Mouse (Mus musculus) kidney, embryonic 16.5 days (tissue): Measurements from ENCODE around the gene Mvb12a. TPM values are rescaled to one million over a fixed set of nuclear protein-coding genes. Genes with fewer than 3 reads are reported as not detected.

Experiments
- ATAC-seq: fragments of 200-750 bp; cut with Nextera tagmentation; 2 replicates; pipeline ENCODE4 v1.8.0; 2017; ENCODE audit warnings: moderate TSS enrichment; ENCODE audit not compliant: low FRiP score, low TSS enrichment
- H3K27ac ChIP-seq: fragments of 300-500 bp; sonication (generic); 2 replicates; pipeline ENCODE4 v1.5.1; 2014; ENCODE audit warnings: low read length
- H3K27me3 ChIP-seq: fragments of 300-500 bp; sonication (generic); 2 replicates; pipeline ENCODE4 v1.6.1; 2014; ENCODE audit warnings: low read length, control low read depth, mixed read lengths; ENCODE audit not compliant: insufficient read depth
- H3K36me3 ChIP-seq: fragments of 300-500 bp; sonication (generic); 2 replicates; pipeline ENCODE4 v1.6.1; 2014; ENCODE audit warnings: low read length, control low read depth, mixed read lengths; ENCODE audit not compliant: insufficient read depth
- H3K4me1 ChIP-seq: fragments of 300-500 bp; sonication (generic); 2 replicates; pipeline ENCODE4 v1.6.1; 2014; ENCODE audit warnings: low read length, control low read depth, mixed read lengths; ENCODE audit not compliant: insufficient read depth
- H3K4me2 ChIP-seq: fragments of 300-500 bp; sonication (generic); replicated peaks from 2 replicates; pipeline ENCODE4 v1.6.1; 2014; ENCODE audit warnings: low read depth, low read length
- H3K4me3 ChIP-seq: fragments of 300-500 bp; sonication (generic); 2 replicates; pipeline ENCODE4 v1.5.1; 2014; ENCODE audit warnings: mild to moderate bottlenecking, low read length
- H3K9ac ChIP-seq: fragments of 300-500 bp; sonication (generic); replicated peaks from 2 replicates; pipeline ENCODE4 v1.6.1; 2014; ENCODE audit warnings: low read length
- H3K9me3 ChIP-seq: fragments of 300-500 bp; sonication (generic); 2 replicates; pipeline ENCODE4 v1.6.1; 2016; ENCODE audit warnings: low read length, control low read depth
- WGBS: fragments of 180-500 bp; shearing (Covaris S2); extraction: QIAGEN DNeasy Blood & Tissue Kit; methylation state at CpG from one replicate; pipeline ENCODE4 v1.1.7; 2014; 5-methylcytosine and 5-hydroxymethylcytosine counted together
- polyA plus RNA-seq: library from polyadenylated mRNA; unstranded; fragments of >200 nt; fragmentation: Nextera tagmentation; extraction: Ambion mirVana; gene quantifications from 2 replicates; pipeline ENCODE4 v1.2.1, GENCODE M21; 2015

Mvb12a gene
- polyA plus RNA-seq, 1 experiment from 2014 or later, result 118 TPM

DNA sequence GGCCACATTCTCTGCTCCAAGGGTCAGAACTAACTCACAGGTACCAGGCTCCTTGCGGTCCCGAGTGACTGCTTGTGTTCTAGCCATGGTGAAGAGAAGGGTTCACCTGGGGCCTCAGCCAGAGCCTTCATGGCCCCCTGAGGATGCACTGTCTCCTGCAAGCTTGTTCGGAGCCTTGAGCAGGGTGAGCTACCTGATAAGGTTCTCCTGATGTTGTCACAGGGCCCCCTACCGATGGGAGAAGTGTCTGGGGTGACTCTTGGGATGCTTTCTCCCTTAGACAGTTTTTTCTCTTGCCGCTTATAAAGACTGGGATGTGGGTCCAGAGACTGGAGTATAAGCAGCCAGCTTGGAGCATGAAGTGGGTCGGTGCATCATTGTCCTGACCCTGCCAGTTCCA, 53.7 kb downstream of the Mvb12a start:
- no peak for ATAC-seq
- no peak overlapping the region for H3K4me3 ChIP-seq
- peaks cover 14% of the 10 kb centered on the region for H3K4me1 ChIP-seq
- no peak overlapping the region for H3K27ac ChIP-seq
- H3K4me2 ChIP-seq, result no peak overlapping the region
- H3K9ac ChIP-seq, result no peak overlapping the region
- peaks cover 8% of the 10 kb centered on the region for H3K27me3 ChIP-seq
- H3K9me3 ChIP-seq, result no peaks in the 10 kb centered on the region
- H3K36me3 ChIP-seq, result peaks cover 6% of the 10 kb centered on the region; the same call in 1 of the 2 replicates
- 67% methylated on average over 6 of the region's 6 CpGs for WGBS

DNA sequence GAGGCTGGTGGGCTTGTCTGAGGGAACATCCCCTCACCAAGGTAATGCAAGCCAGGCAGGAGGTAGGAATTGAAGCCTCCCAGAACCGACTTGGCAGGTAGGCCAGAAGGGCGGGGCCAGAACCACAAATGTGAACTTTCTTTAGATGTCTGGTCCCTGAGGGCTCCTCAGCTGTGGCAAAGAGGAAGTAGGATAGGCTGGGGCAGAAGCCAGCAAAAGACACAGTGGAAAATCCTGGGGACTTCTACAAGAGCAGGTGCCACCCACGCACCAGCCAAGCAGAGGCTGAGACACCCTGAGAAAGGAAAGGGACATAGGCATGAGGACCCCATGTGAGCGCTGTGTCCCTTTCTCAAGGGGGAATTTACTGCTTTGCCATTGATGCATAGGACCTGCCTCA, 54.1 kb downstream of the Mvb12a start:
- no peak overlapping the region for H3K27ac ChIP-seq
- peaks cover 14% of the 10 kb centered on the region for H3K4me1 ChIP-seq
- H3K9me3 ChIP-seq, result no peaks in the 10 kb centered on the region
- ATAC-seq, result no peak
- no peak overlapping the region for H3K9ac ChIP-seq
- H3K4me3 ChIP-seq, result no peak overlapping the region
- WGBS, result 78% methylated on average over 4 of the region's 4 CpGs
- H3K4me2 ChIP-seq, result no peak overlapping the region
- peaks cover 12% of the 10 kb centered on the region for H3K27me3 ChIP-seq
- peaks cover 6% of the 10 kb centered on the region; the same call in 1 of the 2 replicates for H3K36me3 ChIP-seq

DNA sequence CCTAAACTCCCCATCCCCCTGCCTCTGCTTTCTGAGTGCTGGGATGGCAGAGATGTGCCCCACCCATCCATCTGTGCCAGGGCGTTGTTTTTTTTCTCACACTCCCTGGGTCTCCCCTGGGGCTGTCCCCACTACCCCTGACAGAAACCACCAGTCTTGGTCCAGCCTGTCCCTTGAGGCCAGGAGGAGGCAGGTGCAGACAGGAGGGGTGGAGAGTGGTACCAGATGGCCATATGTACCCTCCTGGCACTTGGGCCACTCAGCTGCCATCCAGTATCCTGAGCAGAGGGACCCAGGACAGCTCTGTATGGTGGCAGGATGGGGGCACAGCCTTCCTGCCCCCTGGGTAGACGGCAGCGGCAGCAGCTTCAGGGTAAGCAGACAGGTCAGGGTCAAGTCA, 54.7 kb downstream of the Mvb12a start, which contains the start of gene Fam129c:
Gene Fam129c, plus strand, starts transcription at position 198 of the 400 bp plus-strand sequence.
- no peaks in the 10 kb centered on the region for H3K9me3 ChIP-seq
- no peak within 1 kb of the TSS for H3K4me3 ChIP-seq
- peaks cover 21% of the 10 kb centered on the region for H3K4me1 ChIP-seq
- H3K4me2 ChIP-seq, result no peak within 1 kb of the TSS
- WGBS, result 87% methylated on average over 3 of the region's 3 CpGs
- no peak for ATAC-seq
- peaks cover 6% of the 10 kb centered on the region; the same call in 1 of the 2 replicates for H3K36me3 ChIP-seq
- H3K9ac ChIP-seq, result no peak within 1 kb of the TSS
- peaks cover 18% of the 10 kb centered on the region for H3K27me3 ChIP-seq
- no peak within 1 kb of the TSS for H3K27ac ChIP-seq

Other genes with a start within 250 kb of the Mvb12a start
- gene Use1, start 176.1 kb upstream of the Mvb12a start, polyA plus RNA-seq, result 109 and 111 TPM in 2 replicates
- 6.1 TPM in 2 replicates for gene Ocel1, start 171.6 kb upstream of the Mvb12a start, polyA plus RNA-seq
- gene Nr2f6, start 161.0 kb upstream of the Mvb12a start, polyA plus RNA-seq, result 65.4 and 82.9 TPM in 2 replicates
- gene Ushbp1, start 147.1 kb upstream of the Mvb12a start, polyA plus RNA-seq, result 29.8 and 31.2 TPM in 2 replicates
- gene Babam1, start 146.1 kb upstream of the Mvb12a start, polyA plus RNA-seq, result 116 and 120 TPM in 2 replicates
- gene Ankle1, start 136.9 kb upstream of the Mvb12a start, polyA plus RNA-seq, result 47.4 and 58.3 TPM in 2 replicates
- gene Abhd8, start 79.3 kb upstream of the Mvb12a start, polyA plus RNA-seq, result 41.9 and 46.6 TPM in 2 replicates
- 170 and 178 TPM in 2 replicates for gene Mrpl34, start 78.0 kb upstream of the Mvb12a start, polyA plus RNA-seq
- gene Dda1, start 73.7 kb upstream of the Mvb12a start, polyA plus RNA-seq, result 110 and 115 TPM in 2 replicates
- 0.81 and 1.0 TPM in 2 replicates for gene Ano8, start 57.0 kb upstream of the Mvb12a start, polyA plus RNA-seq
- 22.2 and 22.5 TPM in 2 replicates for gene Gtpbp3, start 54.8 kb upstream of the Mvb12a start, polyA plus RNA-seq
- 165 TPM in 2 replicates for gene Plvap, start 31.2 kb upstream of the Mvb12a start, polyA plus RNA-seq
- gene Ccdc194, start 17.2 kb upstream of the Mvb12a start, polyA plus RNA-seq, result 0.15 and 0.61 TPM in 2 replicates
- gene Bst2, start 5.5 kb upstream of the Mvb12a start, polyA plus RNA-seq, result 53.6 and 55.6 TPM in 2 replicates
- 16.3 and 16.7 TPM in 2 replicates for gene Tmem221, start 15.9 kb downstream of the Mvb12a start, polyA plus RNA-seq
- 0.24 and 0.31 TPM in 2 replicates for gene Nxnl1, start 23.7 kb downstream of the Mvb12a start, polyA plus RNA-seq
- 49.8 and 56.2 TPM in 2 replicates for gene Slc27a1, start 26.0 kb downstream of the Mvb12a start, polyA plus RNA-seq
- 244 and 252 TPM in 2 replicates for gene Pgls, start 49.3 kb downstream of the Mvb12a start, polyA plus RNA-seq
- 4.6 and 5.3 TPM in 2 replicates for gene Fam129c, start 54.7 kb downstream of the Mvb12a start, polyA plus RNA-seq
- gene Colgalt1, start 68.1 kb downstream of the Mvb12a start, polyA plus RNA-seq, result 77.6 and 78.5 TPM in 2 replicates
- gene Unc13a, start 128.8 kb downstream of the Mvb12a start, polyA plus RNA-seq, result 0.55 and 0.94 TPM in 2 replicates
- 6.6 and 7.5 TPM in 2 replicates for gene Jak3, start 133.4 kb downstream of the Mvb12a start, polyA plus RNA-seq
- 1.3 and 7.7 TPM in 2 replicates for gene Insl3, start 146.3 kb downstream of the Mvb12a start, polyA plus RNA-seq
- gene B3gnt3, start 158.9 kb downstream of the Mvb12a start, polyA plus RNA-seq, result 3.3 and 4.2 TPM in 2 replicates
- 8.6 and 8.7 TPM in 2 replicates for gene Fcho1, start 182.8 kb downstream of the Mvb12a start, polyA plus RNA-seq